Mouse (Mus musculus): ENCODE measurements at regions not wholly inside any gene's neighbourhood (a gene's known extent, or its start where the extent isn't known, plus 50 kb on each side); places are given as distances from the start of the nearest gene placed in this dataset.
"Not testable (repeated sequence)": the region's sequence is repeated elsewhere in the genome, so short reads cannot be mapped to it uniquely, and the experiment has no call there.

- DNase-seq (ENCODE audit: low read depth, low spot score), result no peak
Observed at GRCm38 (mm10) chr2:114454901-114455300, 199.9 kb downstream of the Dph6 start.

DNA sequence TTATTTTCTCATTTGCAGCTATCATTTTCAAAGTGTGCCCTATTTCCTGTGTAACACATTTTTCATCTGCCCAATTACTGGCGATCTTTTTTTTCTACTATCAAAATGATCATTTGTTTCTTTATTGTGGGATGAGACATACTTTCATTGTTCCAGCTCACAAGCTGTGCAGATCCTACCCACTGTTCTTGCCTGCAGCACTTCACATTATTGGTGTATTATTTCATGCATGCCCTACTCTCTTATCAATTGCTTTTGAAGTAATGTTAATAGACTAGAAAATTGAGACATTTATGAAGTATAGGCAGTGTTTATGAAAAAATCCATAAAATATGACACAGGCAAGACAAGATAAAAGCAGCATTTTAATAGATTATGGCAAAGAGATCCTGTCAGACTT, 204.6 kb downstream of the Dph6 start:
- no peak for DNase-seq (ENCODE audit: low read depth, low spot score)

DNA sequence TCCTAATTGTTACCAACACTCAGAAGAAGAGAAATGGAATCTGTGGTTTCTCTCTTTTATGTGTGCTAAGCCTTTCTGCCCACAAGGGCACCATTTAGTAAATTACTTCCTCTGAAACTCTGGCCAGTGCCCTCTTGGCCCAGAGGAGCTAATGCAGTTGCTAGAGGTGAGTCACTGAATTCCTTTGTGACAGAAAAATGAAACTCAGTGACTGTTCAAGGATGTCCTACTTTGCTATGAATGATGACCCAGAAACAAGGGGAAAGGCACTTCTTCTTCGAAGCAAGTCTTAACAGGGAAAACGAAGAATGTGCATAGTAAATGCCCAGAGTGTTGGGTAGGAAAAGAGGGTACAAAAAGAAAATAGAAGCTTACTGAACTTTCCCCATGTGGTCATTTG, 211.0 kb downstream of the Dph6 start:
- DNase-seq (ENCODE audit: low read depth, low spot score), result no peak

GRCm38 (mm10) chr2:114440943-114441342, 213.8 kb downstream of the Dph6 start:
- no peak for DNase-seq (ENCODE audit: low read depth, low spot score)

GRCm38 (mm10) chr2:114439668-114440067, 215.1 kb downstream of the Dph6 start:
- DNase-seq (ENCODE audit: low read depth, low spot score), result no peak

- DNase-seq (ENCODE audit: low read depth, low spot score), result no peak
Observed at GRCm38 (mm10) chr2:114438048-114438447, 216.7 kb downstream of the Dph6 start.

DNA sequence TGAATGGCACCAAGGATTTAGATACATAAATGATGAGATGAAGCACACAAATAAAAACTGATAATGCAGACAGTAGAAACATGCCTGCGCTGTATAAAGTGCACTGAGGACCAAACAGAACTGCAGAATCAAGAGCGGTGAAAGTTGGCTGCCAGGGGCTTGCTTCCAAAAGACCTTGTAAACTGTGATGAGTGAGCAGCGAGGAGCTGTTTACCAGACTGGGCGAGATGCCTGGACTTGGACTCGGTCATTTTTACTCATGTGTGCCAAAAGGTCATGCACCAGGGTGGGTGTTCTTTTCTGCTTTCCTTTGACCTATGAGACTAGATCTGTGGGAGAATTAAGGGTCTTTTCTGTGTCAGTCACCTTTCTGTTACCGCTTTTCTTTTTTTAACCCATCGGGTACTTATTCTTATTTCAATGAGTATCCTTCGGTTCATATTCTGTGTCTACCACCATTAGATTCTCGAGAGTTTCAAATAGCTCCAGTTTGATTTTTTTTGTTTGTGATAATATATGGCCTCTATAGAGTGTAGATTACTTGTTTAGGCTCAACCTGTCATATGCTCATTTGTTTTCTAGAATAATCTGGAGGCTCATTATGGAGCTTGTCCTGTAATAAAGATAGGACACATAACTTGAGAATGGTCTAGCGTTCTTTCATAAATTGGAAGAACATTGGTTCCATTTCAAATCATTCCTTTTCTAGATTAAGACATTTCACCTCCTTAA, 226.3 kb upstream of the Zfp770 start:
- peak; percentile 48 for DNase-seq (ENCODE audit: low read depth, low spot score)

DNA sequence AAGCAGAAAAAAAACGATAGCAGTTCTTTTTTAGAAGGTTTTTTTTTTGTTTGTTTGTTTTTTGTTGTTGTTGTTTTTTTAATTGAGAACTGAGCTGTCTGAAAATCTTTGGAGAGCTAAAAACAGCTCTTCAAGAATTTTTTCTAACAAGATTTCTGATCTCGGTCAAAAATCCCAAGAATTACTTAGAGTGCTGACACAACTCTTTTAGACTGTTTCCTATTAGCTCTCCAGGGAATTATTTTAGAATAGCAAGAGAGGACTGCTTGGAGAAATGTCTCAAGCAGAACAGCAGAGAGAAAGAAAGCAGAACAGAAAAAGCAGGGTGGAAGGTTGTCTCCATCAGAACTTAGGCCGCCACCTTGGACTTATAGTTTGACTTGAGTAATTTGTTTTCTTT, 218.1 kb upstream of the Zfp770 start:
- DNase-seq (ENCODE audit: low read depth, low spot score), result no peak

DNA sequence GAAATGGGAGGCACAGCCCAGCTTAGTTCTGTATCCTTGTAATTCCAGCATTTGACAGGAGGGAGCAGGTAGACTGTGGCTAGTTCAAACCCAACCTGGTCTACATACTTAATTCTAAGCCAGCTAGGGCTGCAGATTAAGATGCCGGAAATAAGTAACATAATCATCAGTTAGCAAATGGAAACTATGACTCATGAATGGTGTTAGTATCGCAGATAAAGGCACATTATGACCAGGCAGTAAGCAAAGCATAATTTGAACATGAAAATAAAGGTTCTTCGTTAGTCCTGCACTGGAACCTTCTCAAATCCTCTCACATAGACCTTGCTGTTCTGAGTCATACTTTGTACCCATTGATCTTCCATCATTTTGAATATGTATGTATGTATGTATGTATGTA, 211.7 kb upstream of the Zfp770 start:
- no peak for DNase-seq (ENCODE audit: low read depth, low spot score)

DNA sequence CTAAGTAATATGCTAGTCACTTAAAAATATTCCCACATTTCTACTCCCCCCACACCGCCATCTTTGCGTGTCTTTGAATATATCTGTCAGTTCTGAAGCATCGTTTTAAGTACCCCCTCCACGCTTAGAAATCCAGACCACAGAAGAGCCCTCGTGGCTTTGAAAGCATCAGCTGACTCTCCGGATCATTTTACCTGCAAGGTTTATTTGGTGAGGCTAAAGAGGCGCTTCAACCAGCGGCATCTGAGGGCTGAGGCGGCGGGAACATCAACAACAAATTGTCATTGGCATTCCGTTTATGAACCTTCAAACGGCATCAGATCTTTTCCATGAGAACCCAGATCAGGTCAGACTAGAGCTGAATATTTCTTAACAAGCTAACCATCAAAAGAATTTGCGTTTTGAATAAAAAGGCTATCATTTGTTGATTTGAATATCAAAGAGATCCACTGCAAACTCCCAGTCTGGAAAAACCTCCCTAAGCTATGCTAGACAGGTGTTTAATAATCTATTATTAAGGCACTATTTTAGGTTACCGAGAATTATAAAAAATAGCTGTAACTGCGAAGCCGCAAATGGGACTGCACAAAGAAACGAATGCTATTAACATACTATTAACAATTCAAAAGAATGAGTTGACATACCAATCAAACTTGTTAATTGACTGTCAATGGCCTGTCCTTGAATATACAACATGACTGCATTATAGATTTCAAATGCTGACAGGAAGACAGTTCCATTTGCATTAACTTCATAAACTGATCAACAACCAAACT, 210.9 kb upstream of the Zfp770 start:
- no peak for DNase-seq (ENCODE audit: low read depth, low spot score)

DNA sequence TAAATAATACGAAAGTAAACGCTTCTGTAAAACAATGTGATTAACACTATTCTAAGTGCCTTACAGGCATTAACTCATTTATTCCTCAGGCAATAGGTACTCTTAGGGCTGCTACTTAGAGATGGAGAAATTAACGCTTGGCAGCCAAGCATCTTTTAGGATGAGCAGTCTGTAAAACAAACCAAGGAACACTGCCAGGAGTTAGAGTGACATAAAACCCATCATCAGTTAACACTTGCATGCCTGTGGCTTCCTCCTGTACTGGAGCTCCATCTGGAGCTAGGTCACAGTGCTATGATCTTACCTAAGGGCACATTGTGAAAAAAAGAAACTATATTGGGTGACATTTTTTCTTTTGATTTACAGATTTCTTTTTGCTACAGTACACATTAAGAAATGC, 209.4 kb upstream of the Zfp770 start:
- DNase-seq (ENCODE audit: low read depth, low spot score), result no peak

GRCm38 (mm10) chr2:114409542-114409941, 208.3 kb upstream of the Zfp770 start:
- no peak for DNase-seq (ENCODE audit: low read depth, low spot score)

GRCm38 (mm10) chr2:114407408-114407807, 206.1 kb upstream of the Zfp770 start:
- DNase-seq (ENCODE audit: low read depth, low spot score), result no peak

- no peak for DNase-seq (ENCODE audit: low read depth, low spot score)
Observed at GRCm38 (mm10) chr2:114384566-114384965, 183.3 kb upstream of the Zfp770 start.

DNA sequence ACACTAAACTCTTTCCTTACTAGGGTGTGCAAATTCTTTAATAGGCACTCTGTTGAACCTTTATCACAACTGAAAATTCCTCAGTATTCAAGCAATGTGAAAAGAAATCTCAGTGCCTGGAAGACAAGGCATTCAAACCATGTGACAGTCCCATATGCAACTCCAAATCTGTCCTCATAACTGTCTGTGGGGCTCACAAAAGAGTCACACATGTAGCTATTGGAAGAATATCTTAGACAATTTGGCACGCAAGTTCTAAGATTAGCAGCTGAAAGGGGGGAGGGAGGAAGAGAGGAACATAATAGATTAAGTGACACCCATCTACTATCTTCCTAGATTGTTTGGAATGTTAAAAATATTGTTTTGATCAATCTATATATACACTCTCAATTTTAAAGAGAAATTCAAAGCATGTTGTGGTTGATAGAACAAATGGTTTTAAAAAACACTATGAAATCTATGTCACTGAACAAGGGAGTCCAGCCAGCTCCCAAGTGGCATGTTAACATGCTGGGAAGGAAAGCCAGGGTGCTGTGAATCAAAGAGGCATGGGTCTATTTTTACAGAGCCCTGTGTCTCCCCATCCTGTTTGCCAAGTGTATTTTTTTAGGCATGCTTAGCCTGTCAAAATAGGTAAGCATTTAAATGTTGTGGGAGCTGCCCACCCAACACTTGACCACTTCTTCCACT, 177.7 kb upstream of the Zfp770 start:
- DNase-seq (ENCODE audit: low read depth, low spot score), result no peak

DNA sequence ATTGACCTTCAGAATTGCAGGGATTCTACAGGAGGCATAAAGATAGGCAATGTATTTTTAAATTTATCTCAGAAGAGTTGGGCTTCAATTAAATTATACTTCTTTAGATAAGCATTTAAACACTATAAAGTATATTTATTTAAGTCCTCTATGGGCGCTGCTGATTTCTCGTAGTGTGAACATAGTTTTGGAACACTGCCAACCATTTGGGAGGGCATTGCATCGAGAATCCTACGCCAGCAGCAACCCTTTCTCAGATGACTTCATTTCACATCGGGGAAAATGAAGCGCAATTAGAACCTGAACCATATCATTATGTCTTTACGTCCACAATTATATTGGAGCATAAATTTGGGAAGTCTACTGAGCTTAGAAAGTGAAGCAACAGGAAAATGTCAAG, 172.2 kb upstream of the Zfp770 start:
- no peak for DNase-seq (ENCODE audit: low read depth, low spot score)

DNA sequence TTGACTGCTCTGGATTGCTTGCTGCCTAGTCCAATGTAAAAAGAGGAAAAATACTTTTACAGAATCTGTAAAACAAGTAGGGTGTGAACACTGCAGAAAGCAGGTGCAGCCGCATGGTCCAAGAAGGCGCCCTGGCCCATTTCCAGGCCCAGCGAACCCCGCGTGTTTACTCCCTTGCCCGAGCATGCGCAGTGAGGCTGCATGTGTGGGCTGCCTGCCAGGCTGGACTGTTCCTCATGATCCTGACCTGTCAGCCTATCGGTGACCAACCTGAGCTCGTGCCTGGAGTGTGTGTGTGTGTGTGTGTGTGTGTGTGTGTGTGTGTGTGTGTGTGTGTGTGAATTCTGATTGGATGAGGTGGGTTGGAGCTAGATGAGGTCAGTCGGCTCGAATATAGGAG, 152.6 kb upstream of the Zfp770 start:
- DNase-seq (ENCODE audit: low read depth, low spot score), result not testable (repeated sequence)

GRCm38 (mm10) chr2:114340578-114341293, 139.5 kb upstream of the Zfp770 start:
- no peak for DNase-seq (ENCODE audit: low read depth, low spot score)

DNA sequence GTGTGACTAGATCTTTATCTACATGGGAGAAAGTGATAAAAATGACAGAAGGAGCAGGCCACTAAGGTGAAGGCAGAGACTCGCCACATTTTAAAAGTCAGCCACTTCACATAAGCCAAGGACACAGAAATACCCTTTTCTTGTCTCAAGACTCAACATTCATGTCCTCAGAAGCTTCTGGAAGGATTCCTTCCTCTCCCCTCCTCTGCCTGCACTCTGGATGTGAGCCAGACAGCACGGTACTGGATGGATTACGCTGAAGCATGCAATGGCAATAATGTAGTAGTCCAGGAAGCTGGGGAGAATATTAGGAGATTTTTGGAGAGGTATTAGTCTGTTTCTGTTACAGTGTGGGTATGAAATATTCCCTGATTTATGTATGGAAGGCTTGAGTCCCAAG, 100.5 kb upstream of the Zfp770 start:
- no peak for DNase-seq (ENCODE audit: low read depth, low spot score)

DNA sequence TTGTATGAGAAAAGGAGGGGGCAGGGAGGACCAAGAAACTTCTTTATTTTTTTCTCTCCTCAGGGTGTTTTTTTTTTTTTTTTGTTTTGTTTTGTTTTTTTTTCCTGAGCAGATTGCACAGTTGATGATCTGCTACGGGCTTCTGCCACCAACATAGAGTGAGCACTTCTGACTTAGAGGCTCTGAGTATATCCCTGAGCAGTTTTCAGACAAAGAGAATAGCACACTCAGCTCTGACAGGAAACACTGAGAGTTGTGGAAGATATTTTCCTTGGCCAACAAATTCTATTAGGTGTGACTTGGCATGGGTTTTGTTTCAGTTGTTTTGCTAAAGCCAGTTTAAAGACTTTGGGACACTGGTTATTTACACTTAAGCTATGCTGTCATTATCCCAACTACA, 93.8 kb upstream of the Zfp770 start:
- DNase-seq (ENCODE audit: low read depth, low spot score), result no peak

GRCm38 (mm10) chr2:114291387-114291786, 90.1 kb upstream of the Zfp770 start:
- no peak for DNase-seq (ENCODE audit: low read depth, low spot score)

GRCm38 (mm10) chr2:114275536-114275935, 74.3 kb upstream of the Zfp770 start:
- no peak for DNase-seq (ENCODE audit: low read depth, low spot score)

Data from skeletal muscle tissue, adult 2 months (tissue).